Mouse (Mus musculus): ENCODE results near the gene Vps13d. TPM values are rescaled to one million over a fixed set of nuclear protein-coding genes. Genes with fewer than 3 reads are reported as not detected.

Vps13d gene
- polyA plus RNA-seq, 1 experiment from 2014 or later, result 8.5 TPM

DNA sequence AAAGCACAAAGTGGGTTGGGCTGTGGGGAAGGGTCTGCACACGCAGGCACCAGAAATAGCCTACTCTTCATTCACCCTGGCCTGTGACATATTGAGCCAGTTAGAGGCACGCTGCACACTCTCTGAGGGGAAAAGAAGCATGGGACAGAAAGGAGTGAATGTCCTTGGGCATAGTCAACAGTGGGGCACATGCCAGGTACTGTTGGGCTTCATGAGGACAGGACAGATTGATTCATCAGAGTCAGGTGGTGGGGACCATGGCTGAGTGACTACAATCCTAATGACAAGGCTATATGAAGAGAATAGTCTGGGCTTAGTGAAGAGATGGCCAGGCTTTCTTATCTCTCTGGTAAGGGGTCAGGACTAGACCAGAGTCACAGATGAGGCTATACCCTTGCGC lies 252.4 kb downstream of the Vps13d start:
- no peak for ATAC-seq (ENCODE audit: insufficient read depth)
- Histone ChIP-seq H3K27me3 (ENCODE audit: insufficient read depth, low read length) (no peaks in the 10 kb centered on the region), H3K27ac (ENCODE audit: low read depth) (no peak overlapping the region), H3K4me3 (ENCODE audit: low read depth, low read length) (no peak overlapping the region), H3K9ac (no peak overlapping the region), H3K36me3 (ENCODE audit: insufficient read depth) (no peaks in the 10 kb centered on the region), H3K4me2 (no peak overlapping the region), H3K4me1 (ENCODE audit: insufficient read depth) (no peaks in the 10 kb centered on the region), H3K9me3 (ENCODE audit: low read depth, low read length) (no peaks in the 10 kb centered on the region)
- WGBS, result 92% methylated on average over 3 of the region's 3 CpGs
- no peak for DNase-seq
- TF ChIP-seq CTCF (IDR thresholded peaks at IDR 0.05; ENCODE audit: low read depth), result no peak

DNA sequence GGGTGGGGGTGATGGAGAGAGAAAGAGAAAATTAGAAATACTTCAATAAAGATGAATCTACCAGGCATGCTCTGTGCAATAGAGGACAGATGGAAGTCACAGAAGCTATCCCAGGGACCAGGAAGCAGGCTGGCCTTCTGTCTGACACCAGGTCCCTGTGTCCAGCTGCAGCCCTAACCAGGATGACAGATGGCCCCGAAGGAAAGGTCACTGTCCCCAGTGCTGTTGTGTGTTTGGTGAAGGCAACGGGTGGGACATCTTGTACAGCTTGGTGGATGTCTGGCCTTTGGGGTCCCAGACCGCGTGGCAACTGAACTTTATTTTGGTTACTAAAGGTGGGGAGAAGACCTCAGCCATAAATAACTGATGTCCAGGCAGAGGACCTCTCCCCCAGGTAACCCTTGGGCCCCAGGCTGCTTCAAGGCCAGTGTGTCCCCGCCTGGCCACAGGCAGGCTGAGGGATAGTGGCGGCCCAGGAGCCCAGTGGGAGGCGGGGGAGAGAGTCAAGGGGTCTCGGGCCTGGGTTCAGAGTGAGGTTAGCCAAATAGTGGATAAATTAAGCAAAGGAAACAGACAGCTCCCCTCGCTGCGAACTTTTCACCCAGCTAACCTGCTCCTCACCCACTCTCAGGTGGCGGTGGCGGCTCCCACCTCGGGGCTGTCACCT lies 253.9 kb downstream of the Vps13d start:
- no peaks in the 10 kb centered on the region for H3K4me1 ChIP-seq (ENCODE audit: insufficient read depth)
- DNase-seq (no peak), ATAC-seq (ENCODE audit: insufficient read depth) (peak; percentile 39; the same call in 1 of the 2 replicates)
- H3K36me3 ChIP-seq (ENCODE audit: insufficient read depth), result no peaks in the 10 kb centered on the region
- no peaks in the 10 kb centered on the region for H3K9me3 ChIP-seq (ENCODE audit: low read depth, low read length)
- H3K4me3 ChIP-seq (ENCODE audit: low read depth, low read length), result no peak overlapping the region
- H3K4me2 ChIP-seq, result no peak overlapping the region
- WGBS, result 31% methylated on average over 13 of the region's 13 CpGs
- H3K9ac ChIP-seq, result no peak overlapping the region
- TF ChIP-seq CTCF (IDR thresholded peaks at IDR 0.05; ENCODE audit: low read depth), result no peak
- no peaks in the 10 kb centered on the region for H3K27me3 ChIP-seq (ENCODE audit: insufficient read depth, low read length)
- H3K27ac ChIP-seq (ENCODE audit: low read depth), result no peak overlapping the region

DNA sequence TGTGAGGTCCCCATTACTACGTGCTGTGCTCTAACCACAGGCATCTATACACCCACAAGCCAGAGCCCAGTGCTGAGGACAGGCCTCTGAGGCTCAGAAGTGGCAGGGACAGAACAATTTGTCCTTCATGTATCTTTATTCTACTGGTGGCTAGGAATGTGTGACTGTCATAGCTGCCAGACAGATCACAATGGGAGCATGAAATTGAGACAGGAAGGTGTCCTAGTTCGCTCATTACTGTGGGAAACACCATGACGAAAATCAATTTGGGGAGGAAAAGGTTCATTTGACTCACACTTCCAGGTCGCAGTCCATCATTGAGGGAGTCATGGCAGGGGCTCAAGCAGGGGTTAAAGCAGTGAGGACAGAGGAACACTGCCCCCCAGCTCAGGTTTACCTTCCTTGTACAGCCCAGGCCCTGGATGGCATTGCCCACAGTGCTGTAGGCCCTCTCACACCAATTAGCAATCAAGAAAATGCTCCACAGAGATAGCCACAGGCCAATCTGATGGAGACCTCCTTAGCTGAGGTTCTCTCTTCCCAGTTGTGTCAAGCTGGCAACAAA lies 254.9 kb downstream of the Vps13d start:
- Histone ChIP-seq H3K9me3 (ENCODE audit: low read depth, low read length) (no peaks in the 10 kb centered on the region), H3K4me2 (no peak overlapping the region), H3K27ac (ENCODE audit: low read depth) (no peak overlapping the region), H3K4me3 (ENCODE audit: low read depth, low read length) (no peak overlapping the region), H3K9ac (no peak overlapping the region), H3K36me3 (ENCODE audit: insufficient read depth) (no peaks in the 10 kb centered on the region), H3K4me1 (ENCODE audit: insufficient read depth) (no peaks in the 10 kb centered on the region), H3K27me3 (ENCODE audit: insufficient read depth, low read length) (no peaks in the 10 kb centered on the region)
- WGBS, result 75% methylated on average over 4 of the region's 4 CpGs
- no peak for DNase-seq
- ATAC-seq (ENCODE audit: insufficient read depth), result no peak
- TF ChIP-seq CTCF (IDR thresholded peaks at IDR 0.05; ENCODE audit: low read depth), result no peak

DNA sequence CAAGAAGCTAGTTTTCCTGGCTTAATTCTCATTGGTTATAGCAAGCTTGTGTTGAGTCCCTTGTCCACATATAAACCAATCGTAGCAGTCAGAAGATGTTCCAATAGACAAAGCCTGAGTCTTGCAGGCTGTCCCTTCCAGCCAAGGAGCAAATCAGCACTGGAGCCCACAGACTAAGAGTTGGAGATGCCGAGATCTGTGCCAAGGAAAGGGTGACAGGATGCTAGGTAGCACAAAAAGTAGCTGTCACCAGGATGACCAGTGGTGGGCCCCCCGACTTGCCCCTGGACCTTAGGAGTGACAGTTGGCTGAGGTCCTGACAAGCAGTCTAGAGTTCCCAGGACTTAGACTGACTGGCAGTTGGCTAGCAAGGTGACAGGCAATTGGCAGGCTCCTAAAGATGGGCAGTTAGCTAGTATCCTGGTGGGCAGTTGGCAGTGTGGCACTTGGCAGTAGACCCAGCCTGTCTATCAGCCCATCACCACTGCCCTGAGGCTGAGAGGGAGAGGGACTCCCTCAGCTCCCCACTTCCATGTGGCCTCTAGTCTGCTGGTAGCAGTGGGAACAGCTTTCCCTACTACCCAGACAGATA lies 258.1 kb downstream of the Vps13d start:
- no peak for TF ChIP-seq CTCF (IDR thresholded peaks at IDR 0.05; ENCODE audit: low read depth)
- Histone ChIP-seq H3K36me3 (ENCODE audit: insufficient read depth) (no peaks in the 10 kb centered on the region), H3K27me3 (ENCODE audit: insufficient read depth, low read length) (no peaks in the 10 kb centered on the region), H3K27ac (ENCODE audit: low read depth) (no peak overlapping the region), H3K9me3 (ENCODE audit: low read depth, low read length) (no peaks in the 10 kb centered on the region), H3K4me3 (ENCODE audit: low read depth, low read length) (no peak overlapping the region), H3K4me1 (ENCODE audit: insufficient read depth) (no peaks in the 10 kb centered on the region), H3K4me2 (no peak overlapping the region), H3K9ac (no peak overlapping the region)
- ATAC-seq (ENCODE audit: insufficient read depth) (no peak), DNase-seq (no peak)
- WGBS, result 83% methylated on average over 3 of the region's 3 CpGs

DNA sequence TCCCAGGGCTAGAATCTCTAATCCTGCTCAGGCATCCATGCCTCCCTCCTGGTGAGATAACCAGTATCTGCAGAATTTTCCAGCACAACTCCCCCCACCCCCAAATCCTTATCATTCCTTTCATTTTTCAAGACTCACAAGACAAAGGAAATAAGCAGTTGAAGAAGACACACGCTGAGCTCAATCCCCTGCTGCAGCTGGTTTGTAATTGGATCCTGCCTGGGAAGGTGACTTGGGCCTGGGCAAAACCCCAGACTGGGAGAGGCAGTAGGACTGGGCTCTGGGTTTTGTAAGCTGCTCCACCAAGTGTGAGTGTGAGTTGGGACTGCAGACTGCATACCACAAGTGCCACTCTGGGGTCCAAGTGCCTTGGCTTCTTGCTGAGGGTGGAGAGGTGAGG lies 260.3 kb downstream of the Vps13d start:
- no peak for ATAC-seq (ENCODE audit: insufficient read depth)
- no peaks in the 10 kb centered on the region for H3K36me3 ChIP-seq (ENCODE audit: insufficient read depth)
- H3K4me1 ChIP-seq (ENCODE audit: insufficient read depth), result peaks cover 12% of the 10 kb centered on the region
- WGBS, result 9% methylated on average over 1 of the region's 1 CpGs
- no peak overlapping the region for H3K4me3 ChIP-seq (ENCODE audit: low read depth, low read length)
- H3K9ac ChIP-seq, result no peak overlapping the region
- no peaks in the 10 kb centered on the region for H3K27me3 ChIP-seq (ENCODE audit: insufficient read depth, low read length)
- no peak overlapping the region for H3K27ac ChIP-seq (ENCODE audit: low read depth)
- no peaks in the 10 kb centered on the region for H3K9me3 ChIP-seq (ENCODE audit: low read depth, low read length)
- no peak for DNase-seq
- no peak for TF ChIP-seq CTCF (IDR thresholded peaks at IDR 0.05; ENCODE audit: low read depth)
- no peak overlapping the region for H3K4me2 ChIP-seq

- peaks cover 14% of the 10 kb centered on the region for H3K36me3 ChIP-seq (ENCODE audit: insufficient read depth)
- no peak for DNase-seq
- no peaks in the 10 kb centered on the region for H3K27me3 ChIP-seq (ENCODE audit: insufficient read depth, low read length)
- WGBS, result 81% methylated on average over 7 of the region's 7 CpGs
- H3K4me2 ChIP-seq, result no peak overlapping the region
- ATAC-seq (ENCODE audit: insufficient read depth), result no peak
- H3K9ac ChIP-seq, result no peak overlapping the region
- H3K9me3 ChIP-seq (ENCODE audit: low read depth, low read length), result no peaks in the 10 kb centered on the region
- H3K4me1 ChIP-seq (ENCODE audit: insufficient read depth), result peaks cover 12% of the 10 kb centered on the region
- H3K27ac ChIP-seq (ENCODE audit: low read depth), result peak overlapping the region; percentile 92; the same call in 1 of the 2 replicates
- no peak overlapping the region for H3K4me3 ChIP-seq (ENCODE audit: low read depth, low read length)
- no peak for TF ChIP-seq CTCF (IDR thresholded peaks at IDR 0.05; ENCODE audit: low read depth)
Measured at GRCm38 (mm10) chr4:144931167-144931566, 263.6 kb downstream of the Vps13d start.

DNA sequence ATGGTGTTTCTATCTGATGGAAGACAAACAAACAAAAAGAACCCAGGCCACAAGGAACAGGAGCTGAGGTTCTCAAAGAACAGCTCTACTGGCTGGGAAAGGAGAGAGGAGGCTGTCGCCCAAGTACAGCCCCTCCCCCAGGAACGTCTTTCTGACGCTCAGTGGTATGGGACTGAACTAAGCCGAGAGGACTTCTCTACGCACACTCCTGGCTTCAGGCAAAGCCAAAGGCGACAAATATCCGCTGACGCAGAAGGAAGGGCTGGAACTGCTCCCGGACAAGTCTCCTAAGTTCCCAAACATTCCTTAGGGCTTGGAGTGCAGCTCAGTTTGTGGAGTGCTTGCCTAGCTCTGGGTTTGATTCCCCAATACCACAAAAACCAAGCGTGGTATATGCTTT lies 264.4 kb downstream of the Vps13d start:
- peak; percentile 96 for ATAC-seq (ENCODE audit: insufficient read depth)
- peak; percentile 94 for DNase-seq
- no peak for TF ChIP-seq CTCF (IDR thresholded peaks at IDR 0.05; ENCODE audit: low read depth)
- H3K9ac ChIP-seq, result no peak overlapping the region
- H3K4me2 ChIP-seq, result peak overlapping the region; percentile 18
- H3K4me3 ChIP-seq (ENCODE audit: low read depth, low read length), result no peak overlapping the region
- H3K4me1 ChIP-seq (ENCODE audit: insufficient read depth), result peaks cover 12% of the 10 kb centered on the region
- no peaks in the 10 kb centered on the region for H3K27me3 ChIP-seq (ENCODE audit: insufficient read depth, low read length)
- peaks cover 14% of the 10 kb centered on the region for H3K36me3 ChIP-seq (ENCODE audit: insufficient read depth)
- WGBS, result 12% methylated on average over 10 of the region's 10 CpGs
- H3K27ac ChIP-seq (ENCODE audit: low read depth), result peak overlapping the region; percentile 92
- no peaks in the 10 kb centered on the region for H3K9me3 ChIP-seq (ENCODE audit: low read depth, low read length)
